Comparison of ENCODE assay signal across 18 mouse cellular contexts in the genomic region with DNA sequence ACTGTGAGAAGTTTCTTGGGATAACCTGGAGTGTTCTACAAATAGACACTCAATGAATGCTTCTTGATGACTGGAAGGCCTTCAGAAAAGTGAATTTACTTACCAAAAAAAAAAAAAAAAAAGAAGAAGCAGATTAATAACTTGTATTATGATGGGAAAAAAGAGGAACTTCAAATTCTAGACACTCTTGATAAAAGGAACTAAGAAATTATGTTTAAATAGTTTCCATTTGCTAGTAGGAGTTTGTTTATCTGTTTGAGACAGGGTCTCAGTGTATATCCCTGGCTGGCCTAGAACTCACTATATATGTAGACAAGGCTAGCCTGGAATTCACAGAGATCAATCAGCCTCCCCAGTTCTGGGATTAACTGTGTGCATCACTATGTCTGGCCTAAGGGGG.
"Had no signal": no experiment of that assay in that cellular context is flagged by ENCODE, and none has a peak within 500 bp of the region (broad histone marks: within the 10 kb centered on the region; RNA-seq: fewer than 3 reads in every experiment).

No protein-coding gene starts in this region.

- H3K27ac ChIP-seq: kidney, postnatal 0 days; limb, embryonic 15.5 days; liver, embryonic 12.5 days; midbrain, embryonic 10.5 days; midbrain, embryonic 15.5 days; neural tube, embryonic 15.5 days; stomach, embryonic 15.5 days had no signal

- H3K4me1 ChIP-seq: limb, embryonic 15.5 days; liver, embryonic 12.5 days; midbrain, embryonic 15.5 days; neural tube, embryonic 15.5 days; stomach, embryonic 15.5 days had no signal

- ATAC-seq: liver, embryonic 12.5 days; midbrain, embryonic 15.5 days had no signal

- H3K9me3 ChIP-seq: limb, embryonic 15.5 days; liver, embryonic 12.5 days; midbrain, embryonic 10.5 days; midbrain, embryonic 15.5 days; neural tube, embryonic 15.5 days; stomach, embryonic 15.5 days had no signal

- H3K4me2 ChIP-seq: limb, embryonic 15.5 days; liver, embryonic 12.5 days; lung, embryonic 14.5 days; midbrain, embryonic 15.5 days; neural tube, embryonic 15.5 days; stomach, embryonic 15.5 days had no signal

- H3K4me3 ChIP-seq: limb, embryonic 15.5 days; liver, embryonic 12.5 days; midbrain, embryonic 10.5 days; midbrain, embryonic 15.5 days; myocyte; neural tube, embryonic 15.5 days; stomach, embryonic 15.5 days had no signal

- H3K36me3 ChIP-seq: limb, embryonic 15.5 days; liver, embryonic 12.5 days; midbrain, embryonic 10.5 days; midbrain, embryonic 15.5 days; neural tube, embryonic 15.5 days; stomach, embryonic 15.5 days had no signal

- H3K9ac ChIP-seq: limb, embryonic 15.5 days; liver, embryonic 12.5 days; lung, embryonic 14.5 days; midbrain, embryonic 15.5 days; neural tube, embryonic 15.5 days; stomach, embryonic 15.5 days had no signal

- H3K27me3 ChIP-seq: limb, embryonic 15.5 days; liver, embryonic 12.5 days; midbrain, embryonic 15.5 days; neural tube, embryonic 15.5 days; stomach, embryonic 15.5 days had no signal

- DNase-seq: kidney, adult 11 months; kidney, adult 9 months; kidney, postnatal 36 days; layer of hippocampus, adult 9-11 months; layer of hippocampus, postnatal 36 days; lung, embryonic 14.5 days; lung, postnatal 10 days; right cerebral cortex, adult 18-20 months; right cerebral cortex, postnatal 25 days; thymus, postnatal 36 days had no signal
